Mouse (Mus musculus) left cerebral cortex, adult 2 months (tissue): ENCODE results near the gene Ralgapa1. TPM values are rescaled to one million over a fixed set of nuclear protein-coding genes. Genes with fewer than 3 reads are reported as not detected.
"Not testable (repeated sequence)": the region's sequence is repeated elsewhere in the genome, so short reads cannot be mapped to it uniquely, and the experiment has no call there.

Experiments
- DNase-seq, 2 experiments: peaks; one replicate each; pipeline ENCODE4 v3.0.0; 2021 to 2022; ENCODE audit warnings: low spot score in 2 of 2, mixed read lengths in 1 of 2; ENCODE audit errors: extremely low spot score in 1 of 2
- H3K27ac ChIP-seq: fragments of 200-600 bp; 2 replicates; pipeline ENCODE4 v1.8.1; 2022
- H3K4me3 ChIP-seq: fragments of 200-600 bp; 2 replicates; pipeline ENCODE4 v1.8.1; 2022
- CTCF ChIP-seq: fragments of 200-600 bp; IDR thresholded peaks from 2 replicates; pipeline ENCODE4 v1.8.1; 2022; ENCODE audit warnings: antibody characterized with exemption, mild to moderate bottlenecking, moderate library complexity
- intact Hi-C: fragments of 180-260 bp; cut with DNase I; formaldehyde crosslinking; loops from one replicate; pipeline ENCODE4 v1.15.1; 2025
- microRNA-seq, 2 experiments: library from miRNA; unstranded; fragments of <30 nt; microRNA quantifications; one replicate each; pipeline ENCODE4 v1.2.0; 2021
- total RNA-seq, 2 experiments: library from RNA; stranded (reverse); gene quantifications; 2 replicates each; pipeline ENCODE4 v1.2.3; 2021

Ralgapa1 gene
- total RNA-seq, 2 experiments from 2014 or later, result 132 to 133 TPM

- intact Hi-C loops, result no loop called here
- no peak for TF ChIP-seq CTCF
Measured at GRCm38 (mm10) chr12:55559184-55559855, 261.6 kb downstream of the Ralgapa1 start.

GRCm38 (mm10) chr12:55557866-55558265 lies 263.1 kb downstream of the Ralgapa1 start:
- H3K4me3 ChIP-seq, result no peak overlapping the region
- DNase-seq, result no peak
- intact Hi-C loops, result no loop called here
- H3K27ac ChIP-seq, result no peak overlapping the region
- no peak for TF ChIP-seq CTCF

More at GRCm38 (mm10) chr12:55559184-55559855, 261.6 kb downstream of the Ralgapa1 start:
- Histone ChIP-seq H3K27ac (no peak overlapping the region), H3K4me3 (no peak overlapping the region)
- DNase-seq, result no peak

- H3K27ac ChIP-seq, H3K4me3 ChIP-seq, intact Hi-C loops, DNase-seq: not testable (repeated sequence)
Measured at GRCm38 (mm10) chr12:55554901-55555300, 266.1 kb downstream of the Ralgapa1 start.

Small RNA genes within 50 kb of the gene (microRNA-seq; reads per million reads assigned to microRNA genes)
- gene Gm23394, result 2.4 to 5.0 reads per million in 2 experiments

Other genes with a start within 250 kb of the Ralgapa1 start
- under 1 TPM; 0.12 to 0.20 TPM for gene Insm2, start 221.7 kb downstream of the Ralgapa1 start, total RNA-seq
- 10 to 100 TPM; 70.3 to 73.8 TPM for gene Brms1l, start 15.2 kb upstream of the Ralgapa1 start, total RNA-seq